23 mouse cellular contexts compared by ENCODE assay signal in genomic region chr16:77180990-77181389, GRCm38 (mm10).
"Had no signal": no experiment of that assay in that cellular context is flagged by ENCODE, and none has a peak within 500 bp of the region (broad histone marks: within the 10 kb centered on the region; RNA-seq: fewer than 3 reads in every experiment).

No protein-coding gene starts in this region.

- H3K9ac ChIP-seq: kidney, embryonic 15.5 days; limb, embryonic 12.5 days; limb, embryonic 15.5 days; liver, embryonic 14.5 days; liver, postnatal 0 days; midbrain, embryonic 12.5 days; midbrain, embryonic 15.5 days; neural tube, embryonic 12.5 days; neural tube, embryonic 15.5 days; stomach, embryonic 15.5 days had no signal

- H3K4me1 ChIP-seq: kidney, embryonic 15.5 days; limb, embryonic 12.5 days; limb, embryonic 15.5 days; megakaryocyte, embryonic 14.5 days; midbrain, embryonic 12.5 days; midbrain, embryonic 15.5 days; neural tube, embryonic 12.5 days; neural tube, embryonic 15.5 days; stomach, embryonic 15.5 days had no signal

- H3K36me3 ChIP-seq: kidney, embryonic 15.5 days; limb, embryonic 12.5 days; limb, embryonic 15.5 days; midbrain, embryonic 12.5 days; midbrain, embryonic 15.5 days; neural tube, embryonic 12.5 days; neural tube, embryonic 15.5 days; stomach, embryonic 15.5 days had no signal

- DNase-seq: kidney, adult 11 months; kidney, adult 8-10 months; kidney, postnatal 14 days; kidney, postnatal 4 days; left cerebral cortex, postnatal 4 days; liver, postnatal 0 days; lung, postnatal 14 days; lung, postnatal 4 days; right cerebral cortex, adult 18-20 months; right cerebral cortex, postnatal 14 days; right cerebral cortex, postnatal 4 days; thymus, postnatal 25 days had no signal

- ATAC-seq: liver, postnatal 0 days; midbrain, embryonic 15.5 days had no signal

- H3K27ac ChIP-seq: kidney, embryonic 15.5 days; limb, embryonic 12.5 days; limb, embryonic 15.5 days; liver, embryonic 14.5 days; midbrain, embryonic 12.5 days; midbrain, embryonic 15.5 days; neural tube, embryonic 12.5 days; neural tube, embryonic 15.5 days; stomach, embryonic 15.5 days had no signal

- H3K27me3 ChIP-seq: kidney, embryonic 15.5 days; limb, embryonic 12.5 days; limb, embryonic 15.5 days; megakaryocyte, embryonic 14.5 days; midbrain, embryonic 12.5 days; midbrain, embryonic 15.5 days; neural tube, embryonic 12.5 days; neural tube, embryonic 15.5 days; stomach, embryonic 15.5 days had no signal

- H3K4me2 ChIP-seq: kidney, embryonic 15.5 days; limb, embryonic 12.5 days; limb, embryonic 15.5 days; liver, embryonic 11.5 days; midbrain, embryonic 12.5 days; midbrain, embryonic 15.5 days; neural tube, embryonic 12.5 days; neural tube, embryonic 15.5 days; stomach, embryonic 15.5 days had no signal

- H3K4me3 ChIP-seq: kidney, embryonic 15.5 days; limb, embryonic 12.5 days; limb, embryonic 15.5 days; megakaryocyte, embryonic 14.5 days; midbrain, embryonic 12.5 days; midbrain, embryonic 15.5 days; neural tube, embryonic 12.5 days; neural tube, embryonic 15.5 days; stomach, embryonic 15.5 days had no signal

- H3K9me3 ChIP-seq: kidney, embryonic 15.5 days; limb, embryonic 12.5 days; limb, embryonic 15.5 days; megakaryocyte, embryonic 14.5 days; midbrain, embryonic 12.5 days; midbrain, embryonic 15.5 days; neural tube, embryonic 12.5 days; neural tube, embryonic 15.5 days; stomach, embryonic 15.5 days had no signal
